8 mouse cellular contexts compared by ENCODE assay signal in genomic region chr17:71986456-71986855, GRCm38 (mm10).
DNase-seq lines count a peak whose midpoint lies in the region; ATAC-seq and TF ChIP-seq lines count a peak whose summit lies in the region.

No protein-coding gene starts in this region.

- DNase-seq in left cerebral cortex, postnatal 4 days: peak; percentile 19
- DNase-seq in left cerebral cortex, adult 2 months (ENCODE audit: extremely low spot score in 1 of 2, low spot score in 2 of 2): no peak
- peak; percentile 5 for DNase-seq in adrenal gland, postnatal 25 days
- DNase-seq in left cerebral cortex, adult 9 months (ENCODE audit: low spot score in 2 of 2): no peak
- no peak for DNase-seq in spleen, adult 18-20 months
- DNase-seq in gastrocnemius, adult 18-20 months (ENCODE audit: low spot score): no peak

- ATAC-seq in intestine, embryonic 16.5 days: peak; percentile 66
- peak; percentile 83 for ATAC-seq in neural tube, embryonic 14.5 days (ENCODE audit: low read depth)

- no peak overlapping the region for H3K9ac ChIP-seq in intestine, embryonic 16.5 days (ENCODE audit: low read depth, low read length)
- no peak overlapping the region for H3K9ac ChIP-seq in neural tube, embryonic 14.5 days (replicated peaks; ENCODE audit: low read depth, low read length)

- H3K9me3 ChIP-seq in intestine, embryonic 16.5 days (ENCODE audit: control insufficient read depth, low read length): no peaks in the 10 kb centered on the region
- no peaks in the 10 kb centered on the region for H3K9me3 ChIP-seq in neural tube, embryonic 14.5 days (ENCODE audit: control insufficient read depth, low read length)

- no peak for TF ChIP-seq CTCF in left cerebral cortex, adult 2 months (IDR thresholded peaks at IDR 0.05)

- intact Hi-C loops in left cerebral cortex, postnatal 4 days (cut with DNase I): no loop called here
- intact Hi-C loops in left cerebral cortex, adult 2 months (cut with DNase I): no loop called here

- H3K36me3 ChIP-seq in intestine, embryonic 16.5 days (ENCODE audit: control insufficient read depth, insufficient read depth, low read length): no peaks in the 10 kb centered on the region
- no peaks in the 10 kb centered on the region for H3K36me3 ChIP-seq in neural tube, embryonic 14.5 days (ENCODE audit: control insufficient read depth, insufficient read depth, low read length)

- no peak overlapping the region for H3K27ac ChIP-seq in left cerebral cortex, adult 2 months
- no peak overlapping the region for H3K27ac ChIP-seq in intestine, embryonic 16.5 days (ENCODE audit: low read length)
- H3K27ac ChIP-seq in neural tube, embryonic 14.5 days (ENCODE audit: low read depth, low read length): peak overlapping the region; percentile 44; the same call in 1 of the 2 replicates

- 25% methylated on average over 9 of the region's 9 CpGs for WGBS in intestine, embryonic 16.5 days
- 34% methylated on average over 9 of the region's 9 CpGs for WGBS in neural tube, embryonic 14.5 days

- no peak overlapping the region for H3K4me2 ChIP-seq in intestine, embryonic 16.5 days (ENCODE audit: low read depth, low read length)
- no peak overlapping the region for H3K4me2 ChIP-seq in neural tube, embryonic 14.5 days (ENCODE audit: low read depth, low read length)

- H3K4me3 ChIP-seq in left cerebral cortex, adult 2 months: no peak overlapping the region
- H3K4me3 ChIP-seq in intestine, embryonic 16.5 days (ENCODE audit: low read length): no peak overlapping the region
- no peak overlapping the region for H3K4me3 ChIP-seq in neural tube, embryonic 14.5 days (ENCODE audit: low read depth, low read length)

- H3K27me3 ChIP-seq in intestine, embryonic 16.5 days (replicated peaks; ENCODE audit: control insufficient read depth, insufficient read depth, low read length): no peaks in the 10 kb centered on the region
- no peaks in the 10 kb centered on the region for H3K27me3 ChIP-seq in neural tube, embryonic 14.5 days (ENCODE audit: control insufficient read depth, insufficient read depth, low read length)

- peaks cover 10% of the 10 kb centered on the region; the same call in 1 of the 2 replicates for H3K4me1 ChIP-seq in intestine, embryonic 16.5 days (ENCODE audit: control insufficient read depth, insufficient read depth, low read length)
- peaks cover 4% of the 10 kb centered on the region; the same call in 1 of the 2 replicates for H3K4me1 ChIP-seq in neural tube, embryonic 14.5 days (ENCODE audit: control insufficient read depth, insufficient read depth, low read length)

Comparison
In these comparisons a context has a peak if more than half of its experiments do, and no peak if none do; other contexts are left out.
1. DNase-seq: peak in left cerebral cortex, postnatal 4 days (single experiment) and adrenal gland, postnatal 25 days (single experiment); none in left cerebral cortex, adult 2 months (0 of 2), left cerebral cortex, adult 9 months (0 of 2), spleen, adult 18-20 months (0 of 2) and gastrocnemius, adult 18-20 months (single experiment).